Mouse (Mus musculus): ENCODE measurements around the gene Shroom1. TPM values are rescaled to one million over a fixed set of nuclear protein-coding genes. Genes with fewer than 3 reads are reported as not detected.

Shroom1 gene
- polyA plus RNA-seq, 1 experiment from 2014 or later: 1.4 TPM

DNA sequence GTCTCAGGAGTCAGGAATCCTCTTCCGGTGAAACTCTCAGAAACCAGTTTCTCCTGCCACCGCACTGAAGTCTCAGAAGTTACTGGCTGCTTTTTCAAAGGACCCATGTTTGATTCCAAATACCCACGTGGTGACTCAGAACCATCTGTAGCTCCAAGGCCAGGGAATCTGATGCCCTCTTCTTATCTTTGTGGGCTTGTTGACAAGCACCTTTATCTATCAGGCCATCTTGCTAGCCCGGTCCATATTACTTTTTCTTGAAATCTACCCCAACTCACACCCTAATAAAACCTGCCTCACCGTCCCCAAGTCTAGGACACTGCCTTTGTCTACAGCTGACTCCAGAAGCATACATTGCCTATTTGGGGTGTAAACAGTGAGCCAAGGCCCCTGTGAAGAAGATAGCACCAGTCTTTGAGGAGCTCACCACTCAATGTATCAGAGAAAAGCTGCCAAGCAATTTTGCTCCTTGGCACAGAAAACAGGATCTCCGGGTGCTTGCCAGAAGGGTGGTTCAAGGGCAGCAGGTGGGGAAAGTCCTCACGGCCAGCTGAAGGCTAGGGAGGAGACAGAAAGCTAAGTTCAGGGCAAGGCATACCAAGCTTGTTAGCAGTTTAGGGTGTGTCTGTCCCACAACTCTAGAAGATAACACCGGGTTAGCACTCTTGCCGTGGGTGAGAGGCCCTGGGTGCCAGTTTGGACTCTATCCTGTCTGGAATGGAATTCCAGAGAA lies 26.3 kb downstream of the Shroom1 start:
- H3K27ac ChIP-seq (ENCODE audit: low read length): peak overlapping the region; percentile 27; the same call in 1 of the 2 replicates

DNA sequence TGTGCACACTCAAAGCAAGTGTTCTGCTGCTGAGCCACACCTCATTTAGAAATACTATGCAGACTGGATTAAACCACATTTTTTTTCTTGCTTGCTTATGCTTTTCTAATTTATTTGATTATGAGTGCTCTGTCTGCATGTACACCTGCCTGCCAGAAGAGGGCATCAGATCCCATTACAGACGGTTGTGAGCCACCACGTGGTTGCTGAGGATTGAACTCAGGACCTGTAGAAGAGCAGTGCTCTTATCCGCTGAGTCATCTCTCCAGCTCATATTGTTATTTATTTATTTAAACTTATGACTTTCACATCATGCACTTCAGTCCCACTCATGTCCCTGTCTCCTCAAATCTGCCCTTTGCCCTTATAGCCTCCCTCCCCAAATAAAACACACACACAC lies 28.7 kb downstream of the Shroom1 start:
- Histone ChIP-seq H3K4me3 (ENCODE audit: low read length) (no peak overlapping the region), H3K27me3 (replicated peaks; ENCODE audit: control insufficient read depth, insufficient read depth, low read length) (peaks cover 8% of the 10 kb centered on the region; the same call in 1 of the 2 replicates), H3K4me2 (ENCODE audit: low read depth, low read length) (no peak overlapping the region), H3K9me3 (ENCODE audit: control insufficient read depth, low read length) (no peaks in the 10 kb centered on the region), H3K27ac (ENCODE audit: low read length) (no peak overlapping the region), H3K4me1 (ENCODE audit: control insufficient read depth, insufficient read depth, low read length) (0 out of 2 replicates have a peak, but pooled peaks cover 2% of the 10 kb centered on the region), H3K36me3 (ENCODE audit: control insufficient read depth, insufficient read depth, low read length) (no peaks in the 10 kb centered on the region), H3K9ac (ENCODE audit: low read depth, low read length) (no peak overlapping the region)
- ATAC-seq: no peak
- WGBS: 47% methylated on average over 3 of the region's 3 CpGs

More for the DNA sequence above, 26.3 kb downstream of the Shroom1 start:
- H3K27me3 ChIP-seq (replicated peaks; ENCODE audit: control insufficient read depth, insufficient read depth, low read length): peaks cover 29% of the 10 kb centered on the region
- H3K4me1 ChIP-seq (ENCODE audit: control insufficient read depth, insufficient read depth, low read length): peaks cover 16% of the 10 kb centered on the region; the same call in 1 of the 2 replicates
- no peaks in the 10 kb centered on the region for H3K9me3 ChIP-seq (ENCODE audit: control insufficient read depth, low read length)
- H3K4me2 ChIP-seq (ENCODE audit: low read depth, low read length): no peak overlapping the region
- peak; percentile 72 for ATAC-seq
- H3K9ac ChIP-seq (ENCODE audit: low read depth, low read length): no peak overlapping the region
- no peaks in the 10 kb centered on the region for H3K36me3 ChIP-seq (ENCODE audit: control insufficient read depth, insufficient read depth, low read length)
- H3K4me3 ChIP-seq (ENCODE audit: low read length): no peak overlapping the region
- 59% methylated on average over 9 of the region's 9 CpGs for WGBS

DNA sequence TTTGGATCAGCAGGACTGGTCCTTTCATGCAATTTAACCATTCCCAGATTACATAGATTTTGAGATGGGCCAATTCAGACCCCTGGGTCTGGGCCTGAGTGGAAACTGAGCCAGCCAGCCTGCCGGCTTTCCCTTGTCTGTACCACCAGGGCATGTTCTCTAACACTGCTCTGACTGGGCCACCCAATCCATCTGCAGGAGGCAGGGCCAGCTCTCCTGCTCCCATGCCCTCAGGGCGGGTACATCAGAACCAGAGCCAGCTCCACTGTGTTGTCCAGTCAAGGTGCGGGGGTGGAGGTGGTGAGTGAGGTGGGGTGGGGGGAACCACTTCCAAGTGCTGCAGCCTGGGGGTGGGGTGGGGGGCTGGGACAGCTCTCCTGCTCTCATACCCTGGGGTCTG lies 29.3 kb downstream of the Shroom1 start:
- Histone ChIP-seq H3K4me3 (ENCODE audit: low read length) (no peak overlapping the region), H3K4me1 (ENCODE audit: control insufficient read depth, insufficient read depth, low read length) (0 out of 2 replicates have a peak, but pooled peaks cover 2% of the 10 kb centered on the region), H3K27me3 (replicated peaks; ENCODE audit: control insufficient read depth, insufficient read depth, low read length) (peaks cover 5% of the 10 kb centered on the region; the same call in 1 of the 2 replicates), H3K9ac (ENCODE audit: low read depth, low read length) (no peak overlapping the region), H3K27ac (ENCODE audit: low read length) (no peak overlapping the region), H3K36me3 (ENCODE audit: control insufficient read depth, insufficient read depth, low read length) (no peaks in the 10 kb centered on the region), H3K9me3 (ENCODE audit: control insufficient read depth, low read length) (no peaks in the 10 kb centered on the region), H3K4me2 (ENCODE audit: low read depth, low read length) (no peak overlapping the region)
- WGBS: 69% methylated on average over 3 of the region's 3 CpGs
- ATAC-seq: no peak

DNA sequence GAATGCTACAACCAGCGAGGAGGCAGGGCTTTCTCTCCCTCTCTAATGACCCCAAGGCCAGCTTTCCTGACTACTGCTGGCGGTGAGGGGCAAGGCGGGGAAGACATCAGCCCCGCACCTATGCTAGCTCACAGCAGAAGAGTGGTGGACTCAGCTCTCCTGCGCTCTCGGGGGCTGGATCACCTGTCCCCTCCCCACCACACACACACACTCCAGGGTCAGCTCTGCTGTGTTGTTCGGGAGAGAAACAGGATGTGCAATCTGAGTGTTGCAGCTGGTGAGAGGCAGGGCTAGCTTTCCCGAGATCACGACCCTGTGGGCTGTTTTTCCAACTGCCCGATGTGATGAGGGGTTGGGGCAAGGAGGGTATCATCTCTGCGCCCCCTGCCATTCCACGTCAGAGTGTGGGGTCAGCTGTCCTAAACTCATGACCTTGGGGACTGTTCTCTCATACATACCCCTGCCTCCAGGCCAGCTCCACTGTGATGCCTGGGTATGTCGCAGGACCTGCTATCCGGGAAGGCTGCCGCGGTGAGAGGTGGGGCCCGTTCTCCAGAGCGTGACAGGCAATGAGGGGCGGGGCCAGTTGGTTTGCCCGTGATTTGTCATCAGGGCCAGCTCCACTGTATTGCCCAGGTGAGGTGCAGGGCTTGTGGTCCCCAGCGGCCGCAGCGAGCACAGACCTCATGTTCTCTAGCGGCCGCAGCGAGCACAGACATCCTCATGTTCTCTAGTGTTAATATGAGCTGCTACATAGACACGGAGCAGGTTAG lies 30.0 kb downstream of the Shroom1 start:
- Histone ChIP-seq H3K4me1 (ENCODE audit: control insufficient read depth, insufficient read depth, low read length) (0 out of 2 replicates have a peak, but pooled peaks cover 2% of the 10 kb centered on the region), H3K4me3 (ENCODE audit: low read length) (peak overlapping the region; percentile 29), H3K27ac (ENCODE audit: low read length) (no peak overlapping the region), H3K9ac (ENCODE audit: low read depth, low read length) (no peak overlapping the region), H3K9me3 (ENCODE audit: control insufficient read depth, low read length) (no peaks in the 10 kb centered on the region), H3K36me3 (ENCODE audit: control insufficient read depth, insufficient read depth, low read length) (no peaks in the 10 kb centered on the region), H3K4me2 (ENCODE audit: low read depth, low read length) (peak overlapping the region; percentile 52), H3K27me3 (replicated peaks; ENCODE audit: control insufficient read depth, insufficient read depth, low read length) (peaks cover 5% of the 10 kb centered on the region; the same call in 1 of the 2 replicates)
- 11% methylated on average over 27 of the region's 27 CpGs for WGBS
- ATAC-seq: peak; percentile 66

DNA sequence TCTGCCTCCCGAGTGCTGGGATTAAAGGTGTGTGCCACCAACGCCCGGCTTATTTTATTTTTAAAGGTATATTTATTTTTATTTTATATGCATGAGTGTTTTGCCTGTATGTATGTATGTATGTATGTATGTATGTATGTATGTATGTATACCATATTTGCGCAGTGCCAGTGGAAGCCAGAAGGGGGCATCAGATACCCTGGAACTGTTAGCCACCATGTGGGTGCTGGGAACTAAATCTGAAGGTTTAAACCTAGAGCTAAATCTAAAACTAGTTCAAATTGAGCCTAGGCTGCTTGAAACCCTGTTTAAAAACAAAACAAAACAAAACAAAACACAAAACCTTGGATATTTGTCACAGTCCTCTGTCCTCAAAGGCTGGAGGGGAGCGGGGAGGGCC lies 32.0 kb downstream of the Shroom1 start:
- 96% methylated on average over 5 of the region's 5 CpGs for WGBS

DNA sequence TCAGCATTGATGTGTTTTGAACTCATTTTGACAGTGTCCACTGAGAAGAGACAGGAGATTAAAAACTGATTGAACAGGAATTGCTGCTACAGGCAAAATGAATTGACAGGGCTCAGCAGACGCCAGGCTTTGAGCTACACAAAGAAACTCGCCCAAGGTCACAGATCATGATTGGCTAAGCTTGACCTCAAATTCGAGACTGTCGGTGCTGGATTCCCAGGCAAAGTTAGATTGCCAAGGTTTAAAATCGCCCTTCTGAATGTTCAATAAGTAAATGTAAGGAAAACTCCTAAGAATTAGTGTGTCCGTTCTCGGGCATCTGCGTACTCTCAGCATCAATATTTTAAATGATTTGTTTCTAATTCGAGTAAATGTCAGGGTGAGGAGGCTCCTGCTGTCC lies 32.4 kb downstream of the Shroom1 start:
- Histone ChIP-seq H3K4me3 (ENCODE audit: low read length) (no peak overlapping the region), H3K4me2 (ENCODE audit: low read depth, low read length) (no peak overlapping the region), H3K9ac (ENCODE audit: low read depth, low read length) (no peak overlapping the region), H3K4me1 (ENCODE audit: control insufficient read depth, insufficient read depth, low read length) (0 out of 2 replicates have a peak, but pooled peaks cover 2% of the 10 kb centered on the region), H3K27ac (ENCODE audit: low read length) (no peak overlapping the region), H3K36me3 (ENCODE audit: control insufficient read depth, insufficient read depth, low read length) (no peaks in the 10 kb centered on the region), H3K9me3 (ENCODE audit: control insufficient read depth, low read length) (no peaks in the 10 kb centered on the region), H3K27me3 (replicated peaks; ENCODE audit: control insufficient read depth, insufficient read depth, low read length) (peaks cover 5% of the 10 kb centered on the region; the same call in 1 of the 2 replicates)
- no peak for ATAC-seq
- 78% methylated on average over 9 of the region's 9 CpGs for WGBS

More for the DNA sequence above, 32.0 kb downstream of the Shroom1 start:
- Histone ChIP-seq H3K4me3 (ENCODE audit: low read length) (no peak overlapping the region), H3K9me3 (ENCODE audit: control insufficient read depth, low read length) (no peaks in the 10 kb centered on the region), H3K27ac (ENCODE audit: low read length) (no peak overlapping the region), H3K4me1 (ENCODE audit: control insufficient read depth, insufficient read depth, low read length) (0 out of 2 replicates have a peak, but pooled peaks cover 2% of the 10 kb centered on the region), H3K9ac (ENCODE audit: low read depth, low read length) (no peak overlapping the region), H3K36me3 (ENCODE audit: control insufficient read depth, insufficient read depth, low read length) (no peaks in the 10 kb centered on the region), H3K4me2 (ENCODE audit: low read depth, low read length) (no peak overlapping the region), H3K27me3 (replicated peaks; ENCODE audit: control insufficient read depth, insufficient read depth, low read length) (peaks cover 5% of the 10 kb centered on the region; the same call in 1 of the 2 replicates)
- ATAC-seq: no peak

DNA sequence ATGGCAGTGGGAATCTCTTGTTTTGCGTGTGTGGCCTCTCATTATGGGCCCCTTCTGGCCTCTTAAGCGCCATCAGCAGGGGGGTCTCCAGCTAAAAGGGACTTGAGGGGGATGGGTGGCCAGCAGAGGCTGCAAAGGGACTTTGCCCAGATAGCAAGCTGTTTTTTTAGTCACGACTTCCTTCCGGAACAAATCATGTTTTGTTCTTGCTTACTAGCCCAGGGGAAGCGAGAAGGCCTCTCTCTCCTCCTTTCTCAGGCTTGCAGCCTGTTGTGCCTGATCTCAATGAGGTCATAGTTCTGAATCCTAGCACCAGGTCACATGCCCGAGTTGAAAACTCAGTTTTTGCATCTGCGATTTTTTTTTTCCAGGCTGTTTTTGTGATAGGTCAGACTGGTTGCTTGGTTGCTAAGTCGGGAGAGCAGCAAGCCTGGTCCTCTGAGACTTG lies 35.0 kb downstream of the Shroom1 start:
- Histone ChIP-seq H3K4me2 (ENCODE audit: low read depth, low read length) (no peak overlapping the region), H3K9me3 (ENCODE audit: control insufficient read depth, low read length) (no peaks in the 10 kb centered on the region), H3K9ac (ENCODE audit: low read depth, low read length) (no peak overlapping the region), H3K4me3 (ENCODE audit: low read length) (no peak overlapping the region), H3K4me1 (ENCODE audit: control insufficient read depth, insufficient read depth, low read length) (0 out of 2 replicates have a peak, but pooled peaks cover 2% of the 10 kb centered on the region), H3K36me3 (ENCODE audit: control insufficient read depth, insufficient read depth, low read length) (no peaks in the 10 kb centered on the region), H3K27me3 (replicated peaks; ENCODE audit: control insufficient read depth, insufficient read depth, low read length) (no peaks in the 10 kb centered on the region; the same call in 1 of the 2 replicates), H3K27ac (ENCODE audit: low read length) (no peak overlapping the region)
- 34% methylated on average over 8 of the region's 8 CpGs for WGBS
- peak; percentile 57 for ATAC-seq

DNA sequence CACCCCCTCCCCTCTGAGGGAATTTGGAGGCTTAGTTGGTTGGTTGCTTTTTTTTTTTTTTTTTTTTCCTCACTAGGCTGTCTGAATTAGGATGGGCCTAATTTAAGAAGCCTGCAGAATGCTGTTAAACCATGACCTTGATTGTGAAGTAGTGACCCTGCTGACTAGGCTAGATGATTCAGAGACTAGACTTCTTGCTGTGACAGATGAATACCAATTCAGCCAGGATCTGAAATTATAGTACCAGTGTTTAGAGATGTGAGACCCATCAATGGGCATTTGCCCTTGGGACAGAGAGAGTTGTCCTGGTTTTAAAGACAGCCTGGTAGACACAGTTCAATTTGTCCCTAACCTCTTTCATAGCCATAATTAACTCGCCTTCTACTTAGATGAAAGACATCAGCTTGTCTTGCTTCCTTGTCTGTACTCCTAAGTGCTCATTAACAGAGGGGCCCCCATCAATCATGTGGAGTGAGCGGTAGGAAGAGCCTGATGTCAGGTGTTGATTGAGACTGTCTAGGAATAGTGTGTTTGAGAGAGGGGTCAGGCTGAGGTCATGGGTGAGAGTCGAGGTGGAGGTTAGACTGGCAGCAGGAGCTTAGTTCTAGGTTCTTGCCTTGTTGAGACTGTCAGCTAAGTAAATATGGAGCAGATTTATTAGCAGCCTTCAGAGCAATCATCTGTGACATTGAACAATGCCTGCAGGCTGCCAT lies 36.4 kb downstream of the Shroom1 start:
- ATAC-seq: no peak
- H3K27me3 ChIP-seq (replicated peaks; ENCODE audit: control insufficient read depth, insufficient read depth, low read length): no peaks in the 10 kb centered on the region
- WGBS: 30% methylated on average over 3 of the region's 3 CpGs
- no peaks in the 10 kb centered on the region for H3K4me1 ChIP-seq (ENCODE audit: control insufficient read depth, insufficient read depth, low read length)
- H3K4me3 ChIP-seq (ENCODE audit: low read length): no peak overlapping the region
- H3K9me3 ChIP-seq (ENCODE audit: control insufficient read depth, low read length): no peaks in the 10 kb centered on the region
- no peaks in the 10 kb centered on the region for H3K36me3 ChIP-seq (ENCODE audit: control insufficient read depth, insufficient read depth, low read length)
- no peak overlapping the region for H3K4me2 ChIP-seq (ENCODE audit: low read depth, low read length)
- H3K9ac ChIP-seq (ENCODE audit: low read depth, low read length): no peak overlapping the region
- H3K27ac ChIP-seq (ENCODE audit: low read length): no peak overlapping the region

DNA sequence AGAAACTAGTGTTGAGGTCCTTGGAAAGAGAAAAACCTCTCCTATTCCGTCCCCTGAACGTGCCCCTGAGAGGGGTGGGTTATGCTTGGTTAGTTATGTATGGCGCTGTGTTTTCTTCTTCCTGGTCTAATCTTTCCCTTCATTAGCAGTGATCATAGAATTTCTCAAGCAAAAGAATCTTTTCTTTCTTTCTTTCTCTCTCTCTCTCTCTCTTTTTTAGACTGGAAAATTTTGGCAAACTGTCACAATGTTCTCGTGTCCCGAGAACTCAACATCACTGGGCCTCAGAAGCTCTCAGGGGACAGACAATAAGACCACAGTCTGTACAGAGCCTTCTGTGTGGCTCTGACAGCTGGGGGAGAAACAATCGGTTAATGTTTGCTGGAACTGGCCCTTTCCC lies 38.4 kb downstream of the Shroom1 start:
- Histone ChIP-seq H3K9ac (ENCODE audit: low read depth, low read length) (no peak overlapping the region), H3K27ac (ENCODE audit: low read length) (no peak overlapping the region), H3K9me3 (ENCODE audit: control insufficient read depth, low read length) (no peaks in the 10 kb centered on the region), H3K4me3 (ENCODE audit: low read length) (no peak overlapping the region), H3K4me1 (ENCODE audit: control insufficient read depth, insufficient read depth, low read length) (peaks cover 2% of the 10 kb centered on the region; the same call in 1 of the 2 replicates), H3K27me3 (replicated peaks; ENCODE audit: control insufficient read depth, insufficient read depth, low read length) (no peaks in the 10 kb centered on the region), H3K4me2 (ENCODE audit: low read depth, low read length) (no peak overlapping the region), H3K36me3 (ENCODE audit: control insufficient read depth, insufficient read depth, low read length) (no peaks in the 10 kb centered on the region)
- no peak for ATAC-seq
- 53% methylated on average over 6 of the region's 6 CpGs for WGBS
